Mouse (Mus musculus) kidney, adult 2 months (tissue): ENCODE measurements at regions not wholly inside any gene's neighbourhood (a gene's known extent, or its start where the extent isn't known, plus 50 kb on each side); places are given as distances from the start of the nearest gene placed in this dataset.
"Not testable (repeated sequence)": the region's sequence is repeated elsewhere in the genome, so short reads cannot be mapped to it uniquely, and the experiment has no call there.

Source experiments
- CTCF ChIP-seq: fragments of 200-500 bp; conservative IDR thresholded peaks from 2 replicates; pipeline ENCODE4 v1.5.1; 2011; ENCODE audit warnings: low read depth, mild to moderate bottlenecking, control low read depth, low read length, moderate library complexity, mixed read lengths; ENCODE audit not compliant: insufficient read depth, insufficient read length
- POLR2A ChIP-seq: fragments of 200-500 bp; IDR thresholded peaks from one replicate; pipeline ENCODE4 v1.6.1; 2011; ENCODE audit warnings: low read depth, low read length, control low read depth

DNA sequence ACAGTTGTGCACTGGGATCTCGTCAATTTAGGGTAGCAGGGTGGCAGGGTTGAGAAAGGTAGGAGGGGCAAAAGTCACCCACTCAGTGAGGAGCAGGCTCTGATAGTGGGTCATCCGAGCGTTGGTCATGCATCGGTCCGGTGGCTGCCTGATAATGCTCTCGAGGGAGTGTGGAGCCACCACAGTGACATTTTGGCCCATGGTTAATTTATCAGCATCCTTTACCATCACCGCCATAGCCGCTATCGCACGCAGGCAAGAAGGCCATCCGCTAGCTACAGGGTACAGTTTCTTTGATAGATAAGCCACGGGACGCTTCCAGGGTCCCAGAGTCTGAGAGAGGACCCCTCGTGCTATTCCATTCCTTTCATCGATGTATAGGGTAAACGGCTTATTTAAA is 291.3 kb downstream of the Rab10 start:
- not testable (repeated sequence) for TF ChIP-seq CTCF, POLR2A
